Mouse (Mus musculus) testis, postnatal 14 days (tissue): ENCODE measurements around the gene Dnttip1.

ENCODE experiments used
- DNase-seq: peaks from one replicate; pipeline ENCODE4 v3.0.0; 2021; ENCODE audit warnings: low spot score

Dnttip1 gene

DNA sequence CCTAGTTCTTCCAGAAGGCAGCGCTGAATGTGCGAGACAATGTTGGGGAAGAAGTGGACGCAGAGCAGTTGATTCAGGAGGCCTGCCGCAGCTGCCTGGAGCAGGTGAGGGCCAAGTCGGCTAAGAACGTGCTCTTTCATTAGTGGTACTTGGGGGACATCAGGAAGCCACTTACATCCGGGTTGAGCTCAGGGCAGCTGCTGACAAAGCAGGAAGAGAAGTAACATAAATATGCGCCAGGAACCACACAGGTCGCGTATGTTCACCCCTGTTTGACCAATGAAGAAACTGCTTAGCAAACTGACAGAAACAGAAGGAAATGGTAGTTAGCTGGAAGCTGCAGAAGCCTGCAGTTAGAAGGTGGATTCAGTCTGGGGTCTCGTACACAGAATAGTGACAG is 8.3 kb downstream of the Dnttip1 start:
- DNase-seq, result no peak

DNA sequence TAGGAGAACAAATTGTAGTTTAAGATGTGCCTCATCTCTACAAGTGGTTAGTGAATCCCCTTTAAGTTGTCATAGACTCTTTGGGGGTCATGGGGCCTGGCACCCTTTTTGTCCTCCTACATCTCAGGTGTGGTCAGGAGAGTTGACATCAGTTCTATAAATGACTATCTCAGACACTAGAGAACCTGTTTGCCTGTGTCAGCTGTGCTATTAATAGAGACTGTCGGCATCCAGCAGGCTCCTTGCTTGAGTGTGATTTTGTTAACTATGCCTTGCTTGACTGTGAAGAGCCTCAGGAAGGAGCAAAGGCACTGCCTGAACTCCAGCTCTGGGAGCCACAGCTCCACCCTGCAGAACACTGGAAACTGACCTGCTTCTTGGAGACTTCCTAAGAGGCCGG is 9.0 kb downstream of the Dnttip1 start:
- DNase-seq, result no peak

DNA sequence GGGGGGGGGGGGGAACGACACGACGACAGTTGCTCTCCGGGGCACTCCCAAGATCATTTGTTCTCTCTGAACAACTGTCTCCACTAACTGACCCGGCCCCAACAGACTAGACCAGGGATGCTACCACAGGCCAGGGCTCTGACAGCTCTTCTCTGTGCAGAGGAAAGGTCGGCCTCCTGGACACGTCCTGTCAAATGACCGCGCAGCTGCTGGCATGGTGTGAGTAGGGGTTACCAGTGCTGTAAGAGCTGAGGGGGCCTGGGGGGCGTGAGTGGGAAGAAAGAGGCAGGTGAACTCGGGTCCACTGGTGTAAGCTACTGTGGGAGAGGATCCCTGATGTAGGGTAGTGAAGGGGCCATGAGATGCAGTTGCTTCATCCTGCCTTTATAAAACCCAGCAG is 12.1 kb downstream of the Dnttip1 start:
- no peak for DNase-seq

DNA sequence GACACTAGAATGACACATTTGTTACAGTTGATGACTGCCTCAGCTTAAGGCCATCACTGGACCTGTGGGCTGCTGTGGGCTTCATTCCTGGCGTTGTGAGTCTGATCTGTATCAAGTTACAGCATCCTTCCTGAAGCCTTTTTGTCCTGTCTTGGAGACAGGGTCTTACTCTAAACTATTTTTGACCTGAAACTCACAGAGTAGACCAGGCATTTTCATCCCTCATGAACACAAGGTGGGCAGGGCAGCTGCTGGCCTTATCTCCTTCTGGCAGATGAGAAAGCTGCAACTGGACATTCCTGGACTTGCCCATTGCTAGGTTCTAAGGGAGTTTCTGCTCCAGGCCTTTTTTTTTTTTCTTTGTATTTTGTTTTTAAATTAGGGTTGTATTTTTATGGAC is 12.9 kb downstream of the Dnttip1 start:
- no peak for DNase-seq

DNA sequence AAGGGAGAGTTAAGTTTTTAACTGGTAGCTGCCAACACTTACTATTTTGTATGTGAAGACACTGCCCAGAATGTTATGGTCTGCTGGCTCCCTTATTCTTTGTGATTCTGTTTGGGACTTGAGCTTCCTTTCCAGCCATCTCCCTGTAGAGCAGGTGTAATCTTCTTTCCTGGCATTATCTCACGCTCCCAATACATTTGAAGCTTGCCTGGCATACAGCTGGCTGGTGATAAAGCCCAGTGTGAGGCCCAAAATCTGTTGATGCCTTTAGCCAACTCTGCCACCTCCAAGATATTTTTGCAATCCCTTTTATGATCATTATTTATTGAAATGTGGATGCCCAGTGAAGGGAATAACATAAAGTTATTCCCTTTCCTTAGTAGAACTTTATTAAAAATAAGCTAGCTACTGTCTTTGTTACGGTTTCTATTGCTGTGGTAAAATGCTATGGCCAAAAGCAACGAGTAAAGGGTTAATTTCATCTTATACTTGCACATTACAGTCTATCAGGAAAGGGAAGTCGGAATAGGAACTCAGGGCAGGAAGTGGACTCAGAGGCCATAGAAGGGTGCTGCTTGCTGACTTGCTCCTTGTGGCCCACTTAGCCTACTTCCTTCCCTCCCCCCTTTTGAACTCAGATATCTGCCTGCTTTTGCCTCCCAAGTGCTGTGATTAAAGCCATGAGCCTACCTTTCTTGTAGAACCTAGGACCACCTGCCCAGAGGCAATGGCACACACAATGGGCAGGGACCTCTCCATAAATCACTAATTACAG is 14.5 kb downstream of the Dnttip1 start:
- DNase-seq, result no peak

DNA sequence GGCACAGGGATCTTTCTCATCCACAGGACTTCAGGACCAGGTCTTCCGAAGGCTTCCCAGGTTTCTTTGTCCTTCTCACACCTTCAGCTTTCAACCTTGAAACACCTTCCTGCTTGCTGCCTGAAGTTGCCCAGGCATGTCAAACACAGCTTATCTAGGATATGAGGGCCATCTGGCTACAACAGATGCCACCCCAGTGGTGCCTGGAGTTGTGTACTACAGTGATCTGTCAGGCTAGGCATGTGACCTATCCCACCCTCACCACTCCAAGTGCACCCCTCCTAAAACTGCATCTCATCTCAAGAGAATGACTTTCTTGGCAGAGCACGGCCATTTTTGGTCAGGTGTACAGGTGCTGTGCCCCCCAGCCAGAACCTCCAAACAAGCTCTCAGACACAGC is 15.7 kb downstream of the Dnttip1 start:
- peak; percentile 72 for DNase-seq

DNA sequence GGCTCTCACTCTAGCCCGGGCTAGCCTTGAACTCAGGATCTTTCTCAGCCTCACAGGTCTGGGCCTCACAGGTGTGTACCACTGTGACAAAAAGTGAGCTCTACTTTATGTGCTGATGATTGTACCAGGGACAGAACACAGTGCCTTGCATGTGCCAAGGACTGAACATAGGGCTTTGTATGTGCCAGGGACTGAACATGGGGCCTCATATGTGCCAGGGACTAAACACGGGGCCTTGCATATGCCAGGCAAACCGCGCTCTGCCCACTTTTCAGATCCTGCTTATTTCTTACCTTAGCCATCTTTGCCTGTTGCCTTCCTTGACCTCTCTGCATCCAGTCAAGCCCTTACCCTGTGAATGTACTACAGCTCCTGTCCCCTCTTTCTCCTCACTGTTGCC is 16.2 kb downstream of the Dnttip1 start:
- DNase-seq, result no peak

DNA sequence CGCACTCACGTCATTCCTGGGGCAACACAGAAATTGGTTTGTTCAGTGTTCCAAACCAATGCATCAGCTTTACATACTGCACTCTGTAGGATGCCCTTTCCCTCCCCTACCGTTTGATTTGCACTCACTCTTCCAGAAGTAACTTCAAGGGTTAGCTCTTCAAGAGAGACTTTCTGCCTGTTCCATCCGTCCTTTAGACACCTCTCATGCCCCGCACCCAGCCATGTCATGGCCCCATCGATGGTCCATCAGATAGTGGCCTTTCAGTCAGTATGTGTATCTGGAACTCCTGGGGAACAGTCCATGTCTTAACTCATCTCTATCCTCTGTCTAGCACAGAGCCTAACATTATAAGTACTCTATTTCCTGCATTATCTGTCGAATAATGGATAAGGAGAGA is 16.8 kb downstream of the Dnttip1 start:
- DNase-seq, result no peak

DNA sequence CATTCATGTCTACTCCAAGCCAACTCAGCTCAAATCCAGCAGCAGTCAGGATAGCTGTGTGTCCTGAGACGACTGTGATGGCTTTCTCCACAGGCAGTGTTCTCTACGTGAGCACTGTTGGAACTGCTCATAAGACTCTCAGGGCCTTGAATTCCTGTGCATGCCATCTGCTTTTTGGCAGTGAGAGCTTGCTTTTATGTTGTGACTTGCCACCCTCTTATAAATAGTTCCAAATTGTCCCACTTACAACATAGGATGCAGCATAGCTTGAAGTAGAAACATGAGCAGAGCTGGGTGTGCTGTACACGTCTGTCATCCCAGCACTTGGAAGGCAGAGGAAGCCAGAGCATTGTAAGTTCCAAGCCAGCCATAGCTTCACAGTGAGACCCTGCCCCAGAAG is 20.1 kb downstream of the Dnttip1 start:
- DNase-seq, result no peak

DNA sequence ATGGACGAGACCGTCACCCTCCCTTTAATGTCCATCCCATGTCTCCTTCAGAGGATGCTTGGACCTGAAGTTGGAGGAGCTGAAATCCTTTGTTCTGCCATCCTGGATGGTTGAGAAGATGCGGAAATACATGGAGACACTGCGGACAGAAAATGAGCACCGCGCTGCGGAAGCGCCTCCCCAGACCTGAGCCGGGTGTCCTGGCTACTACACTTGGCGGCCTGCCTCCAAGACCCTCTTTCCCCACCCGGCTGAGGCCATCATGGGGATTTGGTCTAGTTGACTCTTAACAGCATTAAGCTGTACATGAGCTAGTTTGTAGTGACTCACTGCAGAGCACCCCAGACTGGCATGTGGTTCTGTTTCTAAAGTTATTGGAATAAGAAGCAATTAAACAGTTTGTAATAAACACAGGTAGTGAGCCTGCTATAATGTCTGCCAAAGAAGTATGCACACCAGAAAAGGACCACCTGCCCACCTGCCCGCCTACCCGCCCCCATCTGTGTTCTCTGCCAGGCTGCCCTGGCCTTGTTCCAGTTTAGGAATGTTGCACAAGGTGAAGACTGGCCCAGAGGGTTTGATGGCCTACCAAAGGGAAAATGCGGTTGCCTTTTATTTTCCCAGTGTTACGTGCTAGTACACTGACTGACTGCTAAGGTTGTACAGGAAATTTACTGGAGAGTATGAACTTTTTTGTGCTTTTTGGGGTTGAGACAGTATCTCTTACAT is 22.2 kb downstream of the Dnttip1 start:
- no peak for DNase-seq

DNA sequence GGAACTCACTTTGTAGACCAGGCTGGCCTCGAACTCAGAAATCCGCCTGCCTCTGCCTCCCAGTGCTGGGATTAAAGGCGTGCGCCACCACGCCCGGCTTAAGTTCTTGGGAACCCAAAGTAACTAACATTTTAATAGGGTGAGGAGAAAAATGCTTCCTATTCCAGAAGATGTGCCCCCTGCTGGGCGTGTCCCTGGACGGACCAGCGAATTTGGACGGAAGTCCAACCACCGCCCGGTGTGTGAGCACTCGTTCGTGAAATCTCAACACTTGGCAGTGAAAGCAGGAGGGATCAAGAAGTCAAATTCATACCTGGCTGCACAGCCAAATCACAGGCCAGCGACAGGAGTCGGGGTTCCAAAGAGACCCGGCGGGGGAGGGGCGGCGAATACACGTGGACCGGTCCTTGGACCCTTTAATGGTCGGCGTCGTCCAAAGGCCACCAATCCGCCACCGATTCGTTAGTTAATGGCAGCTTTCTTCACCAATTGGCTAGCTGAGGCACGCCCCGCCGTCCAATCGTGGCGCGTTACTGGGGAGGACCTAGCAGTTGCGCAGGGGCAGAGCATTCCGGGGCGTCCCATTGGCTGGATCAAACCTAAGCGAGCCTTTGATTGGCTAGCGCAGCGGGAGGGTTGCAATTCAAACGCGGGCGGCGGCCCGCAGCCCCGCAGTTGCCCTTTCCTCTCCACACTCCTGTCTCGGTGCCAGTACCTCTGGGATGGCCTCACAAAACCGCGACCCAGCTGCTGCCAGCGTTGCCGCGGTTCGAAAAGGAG is 23.7 kb downstream of the Dnttip1 start, which contains the start of gene Ube2c:
Gene Ube2c (plus strand): TSS at position 641 of the 780 bp plus-strand sequence.
- DNase-seq, result peak; percentile 99

DNA sequence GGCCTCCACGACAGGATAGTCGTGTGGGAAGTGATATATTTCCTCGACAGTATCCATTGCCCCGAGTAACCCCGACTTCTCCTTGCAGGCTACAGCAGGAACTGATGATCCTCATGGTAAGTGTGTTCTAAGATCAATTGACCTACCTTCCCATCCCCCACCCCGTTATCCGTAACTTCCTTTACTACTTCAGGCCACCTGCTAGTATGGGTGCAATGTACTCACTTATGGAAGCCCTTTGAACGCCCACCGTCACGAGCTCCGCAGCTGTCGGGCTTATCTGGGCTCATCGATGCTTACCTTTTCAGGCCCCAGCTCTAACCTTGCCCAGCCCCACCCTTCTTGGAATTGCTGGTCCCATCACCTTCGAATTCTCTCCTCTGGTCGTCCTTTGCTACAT is 24.5 kb downstream of the Dnttip1 start:
- DNase-seq, result no peak

DNA sequence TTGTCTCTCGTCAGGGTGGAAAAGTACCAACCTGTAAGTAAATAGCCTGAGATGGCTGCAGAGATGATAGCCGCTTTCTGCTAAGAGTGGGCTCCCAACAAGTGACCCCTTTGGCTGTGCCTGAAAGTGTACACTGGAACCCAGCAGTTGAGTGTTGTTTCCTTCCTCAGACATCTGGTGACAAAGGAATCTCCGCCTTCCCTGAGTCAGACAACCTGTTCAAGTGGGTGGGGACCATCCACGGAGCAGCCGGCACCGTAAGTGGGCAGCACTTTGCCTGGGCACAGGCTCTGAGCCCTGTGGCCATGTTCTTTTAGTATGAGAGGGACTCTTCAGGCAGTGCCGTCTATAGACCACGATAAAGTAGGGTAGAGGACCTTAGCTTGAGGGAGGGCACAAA is 25.3 kb downstream of the Dnttip1 start:
- DNase-seq, result no peak

DNA sequence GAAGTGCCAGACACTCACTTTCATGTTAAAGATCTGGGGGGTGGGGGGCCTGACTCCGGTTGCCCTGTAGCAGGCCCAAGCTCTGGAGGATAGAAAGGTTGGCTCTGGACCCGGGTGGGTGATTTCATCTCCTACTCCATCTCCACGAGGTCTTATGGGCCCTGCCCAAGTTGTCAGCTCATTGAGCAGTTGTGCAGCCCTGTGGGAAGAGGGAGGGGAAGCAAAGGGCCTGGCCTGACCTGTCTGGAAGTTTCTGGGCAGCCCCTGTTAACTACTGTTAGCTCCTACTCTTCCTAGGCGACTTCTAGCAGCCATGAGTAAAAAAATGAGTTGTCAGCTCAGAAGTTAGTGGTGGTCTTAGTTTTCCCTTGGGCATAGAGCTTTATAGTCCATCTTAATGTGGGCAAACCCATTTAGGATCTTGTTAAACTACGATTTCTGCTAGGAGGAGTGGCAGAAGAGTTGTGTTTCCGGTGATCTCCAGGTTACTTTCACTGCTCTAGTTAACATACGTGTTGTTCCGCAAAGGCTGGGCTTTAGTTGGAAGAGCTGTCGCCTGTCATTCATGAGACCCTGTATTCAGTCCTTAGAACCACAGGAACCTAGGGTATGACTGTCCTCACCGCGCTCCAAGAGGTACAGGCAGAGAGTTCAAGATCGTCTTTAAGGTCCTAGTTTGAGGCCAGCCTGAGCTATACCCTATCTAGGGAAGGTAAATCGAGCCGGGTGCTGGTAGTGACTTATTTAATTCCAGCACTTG is 27.6 kb downstream of the Dnttip1 start:
- DNase-seq, result no peak

DNA sequence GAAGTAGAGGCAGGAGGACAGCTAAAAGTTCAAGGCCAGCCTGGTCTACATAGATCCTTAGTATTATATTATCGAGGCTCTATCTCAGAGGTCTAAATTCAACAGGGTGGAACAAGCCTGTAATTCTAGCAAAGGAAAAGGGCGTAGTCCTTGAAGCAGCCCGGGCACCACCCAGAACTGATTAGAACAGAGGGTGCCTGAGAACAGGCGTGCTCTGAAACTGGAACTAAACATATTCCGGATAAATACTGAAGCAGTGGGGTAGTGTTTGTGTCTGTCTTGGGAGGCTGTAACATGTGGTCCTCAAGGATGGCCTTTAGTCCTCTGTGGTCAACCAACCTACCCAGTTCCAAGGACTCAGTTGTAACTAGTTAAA is 28.2 kb downstream of the Dnttip1 start:
- no peak for DNase-seq

DNA sequence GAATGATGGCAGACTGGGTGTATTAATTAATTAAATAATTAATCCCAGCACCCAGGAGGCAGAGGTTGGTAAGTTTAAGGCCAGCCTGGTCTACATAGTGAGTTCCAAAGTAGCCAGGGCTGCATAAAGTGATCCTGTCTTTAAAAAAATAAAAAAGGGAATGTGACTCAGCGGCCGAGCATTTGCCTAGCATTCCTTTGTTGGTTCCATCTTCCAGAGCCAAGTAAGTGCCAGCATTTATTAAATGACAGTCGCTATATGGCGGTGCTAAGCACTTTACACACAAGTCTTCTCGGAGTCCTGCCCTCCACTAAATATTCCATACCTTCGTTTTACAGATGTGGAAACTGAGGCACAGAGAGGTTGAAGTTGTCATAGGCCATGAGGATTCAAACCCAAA is 30.3 kb downstream of the Dnttip1 start:
- no peak for DNase-seq

DNA sequence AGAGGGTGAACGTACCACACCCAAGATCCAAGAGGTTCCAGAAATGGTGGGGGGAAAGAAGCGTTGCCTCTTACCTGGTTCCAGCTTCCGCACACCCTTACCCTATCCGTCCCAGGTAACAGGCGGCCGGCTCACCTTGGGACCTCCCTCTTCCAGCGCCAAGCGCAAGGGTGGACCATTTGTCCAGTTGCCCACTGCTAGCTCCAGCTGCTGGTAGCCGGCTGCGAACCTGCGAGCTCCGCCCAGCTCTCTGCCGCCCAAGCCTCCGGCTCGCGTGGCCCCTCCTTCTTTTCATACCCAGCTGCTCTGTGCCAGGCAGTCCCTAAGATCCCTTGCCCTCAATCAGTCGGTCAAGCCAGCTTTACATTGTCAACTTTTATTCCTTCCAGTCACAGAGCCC is 31.0 kb downstream of the Dnttip1 start:
- no peak for DNase-seq

DNA sequence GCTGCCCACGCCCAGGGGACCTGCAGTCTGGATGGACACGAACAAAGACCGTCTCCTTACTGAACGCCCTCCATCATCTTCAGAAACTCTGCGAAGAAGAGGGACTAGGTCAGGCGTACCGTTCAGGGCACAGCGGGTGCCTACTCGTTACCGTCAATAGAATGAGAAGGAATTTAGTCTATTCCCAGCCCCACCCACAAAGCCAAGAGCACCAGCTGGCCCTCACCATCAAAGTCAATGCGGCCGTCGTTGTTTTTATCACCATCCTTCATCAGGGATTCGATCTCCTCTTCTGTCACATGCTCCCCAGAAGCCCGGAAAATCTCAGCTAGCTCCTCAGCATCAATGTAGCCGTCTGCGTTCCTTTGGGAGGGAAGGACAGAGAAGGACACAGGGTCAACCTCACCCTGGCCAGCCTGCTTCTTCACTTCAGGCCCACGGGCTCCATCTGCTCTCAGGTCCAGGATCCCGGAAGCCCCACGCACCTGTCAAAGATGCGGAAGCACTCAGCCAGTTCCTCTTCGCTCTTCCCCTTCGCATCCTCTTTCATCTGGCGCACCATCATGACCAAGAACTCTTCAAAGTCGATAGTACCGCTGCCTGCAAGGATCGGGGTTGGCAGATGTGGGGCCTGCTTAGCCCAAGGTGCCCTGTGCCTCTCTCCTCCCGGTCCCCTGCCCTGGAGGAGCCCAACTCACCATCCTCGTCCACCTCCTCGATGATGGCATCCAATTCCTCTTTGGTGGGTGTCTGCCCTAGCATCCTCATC is 31.6 kb downstream of the Dnttip1 start:
- DNase-seq, result no peak

DNA sequence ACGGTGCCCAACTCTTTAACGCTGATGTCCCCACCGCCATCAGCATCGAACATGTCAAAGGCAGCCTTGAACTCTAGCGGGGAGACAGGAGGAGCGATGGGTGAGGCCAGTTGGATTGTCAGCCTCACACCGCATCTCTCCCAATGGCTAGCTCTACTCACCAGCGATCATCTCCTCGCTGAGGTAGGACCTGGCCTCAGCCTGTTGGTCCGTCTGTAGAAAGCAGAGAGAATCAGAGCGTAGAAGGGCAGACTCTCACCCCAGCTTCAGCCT is 32.2 kb downstream of the Dnttip1 start:
- DNase-seq, result no peak

DNA sequence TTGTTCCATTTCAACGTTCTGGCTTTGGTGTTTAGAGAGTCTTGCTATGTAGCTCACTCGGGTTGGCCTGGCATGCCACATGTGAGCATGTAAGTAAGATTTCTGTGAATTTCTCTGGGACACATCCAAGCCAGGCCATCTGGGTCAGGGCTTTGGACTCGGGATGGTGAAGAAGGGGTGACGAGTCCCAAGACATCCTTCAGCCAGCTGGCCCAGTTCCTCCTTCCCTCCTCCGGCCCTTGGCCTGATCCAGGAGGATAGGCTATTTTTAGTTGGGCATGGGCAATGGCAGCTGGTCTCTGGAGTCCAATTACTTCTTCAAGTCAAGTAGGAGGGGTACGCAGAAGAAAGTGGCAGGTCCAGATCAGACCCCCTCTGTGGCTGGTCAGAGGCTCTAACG is 33.0 kb downstream of the Dnttip1 start:
- no peak for DNase-seq

DNA sequence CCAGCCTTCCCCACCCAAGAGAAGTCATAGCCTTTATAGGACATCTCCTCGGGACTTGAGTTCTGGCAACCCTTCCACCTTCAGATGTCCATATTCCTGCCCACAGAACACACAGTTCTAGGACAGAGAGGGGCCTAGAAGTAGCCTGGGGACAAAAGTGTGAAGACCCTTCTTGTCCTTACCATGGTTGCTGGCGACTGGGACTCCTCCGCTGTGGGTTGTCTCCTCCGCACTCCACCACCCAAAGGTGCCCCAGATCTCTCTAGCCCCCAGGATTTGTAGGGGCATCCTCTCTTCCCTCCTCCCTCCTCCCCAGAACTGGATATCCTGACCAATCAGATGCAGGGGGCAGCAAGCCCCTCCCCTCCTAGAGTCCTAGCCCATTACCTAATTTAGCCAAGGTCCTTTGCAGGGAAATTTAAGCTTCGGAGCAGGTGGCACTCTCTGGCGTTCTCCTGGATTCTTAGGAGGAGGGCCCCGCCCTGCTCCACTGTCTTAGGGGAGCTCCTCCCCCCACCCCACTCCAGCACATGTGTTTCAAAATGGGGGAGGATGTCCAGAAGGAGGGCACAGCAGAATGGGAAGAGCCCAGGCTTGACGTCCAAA is 33.8 kb downstream of the Dnttip1 start, which contains the start of gene Tnnc2:
Gene Tnnc2 (minus strand): TSS at position 487 of the 606 bp plus-strand sequence.
- DNase-seq, result no peak
